Mouse (Mus musculus): Measurements from ENCODE around the gene Calhm1. TPM values are rescaled to one million over a fixed set of nuclear protein-coding genes. Genes with fewer than 3 reads are reported as not detected.

The Calhm1 gene
- polyA plus RNA-seq, 1 experiment: not detected

GRCm38 (mm10) chr19:47175472-47175871 is 31.4 kb upstream of the Calhm1 start:
- no peaks in the 10 kb centered on the region for H3K27me3 ChIP-seq (ENCODE audit: control insufficient read depth, insufficient read depth, low read length, poor library complexity, severe bottlenecking)
- no peak overlapping the region for H3K27ac ChIP-seq (ENCODE audit: insufficient read depth, low read length)
- H3K4me1 ChIP-seq (ENCODE audit: control insufficient read depth, insufficient read depth, low read length): peaks cover 10% of the 10 kb centered on the region
- no peak overlapping the region for H3K9ac ChIP-seq (ENCODE audit: low read depth, poor library complexity, severe bottlenecking)
- H3K9me3 ChIP-seq (replicated peaks; ENCODE audit: control insufficient read depth, insufficient read depth, low read length, poor library complexity, severe bottlenecking): no peaks in the 10 kb centered on the region; the same call in 1 of the 2 replicates
- H3K36me3 ChIP-seq (ENCODE audit: control insufficient read depth, insufficient read depth, low read length, poor library complexity, severe bottlenecking): no peaks in the 10 kb centered on the region
- H3K4me3 ChIP-seq (ENCODE audit: low read depth, low read length): no peak overlapping the region
- peak; percentile 5 for TF ChIP-seq CTCF (IDR thresholded peaks at IDR 0.05; ENCODE audit: low read depth, low read length)
- TF ChIP-seq EP300 (IDR thresholded peaks at IDR 0.05; ENCODE audit: insufficient read depth, low read depth, low read length): no peak

GRCm38 (mm10) chr19:47174515-47174914 is 30.5 kb upstream of the Calhm1 start:
- H3K4me1 ChIP-seq (ENCODE audit: control insufficient read depth, insufficient read depth, low read length): peaks cover 10% of the 10 kb centered on the region
- H3K36me3 ChIP-seq (ENCODE audit: control insufficient read depth, insufficient read depth, low read length, poor library complexity, severe bottlenecking): no peaks in the 10 kb centered on the region
- TF ChIP-seq POLR2A (IDR thresholded peaks at IDR 0.05; ENCODE audit: insufficient read depth, low read length): no peak
- peak; percentile 40 for TF ChIP-seq CTCF (IDR thresholded peaks at IDR 0.05; ENCODE audit: low read depth, low read length)
- H3K9me3 ChIP-seq (replicated peaks; ENCODE audit: control insufficient read depth, insufficient read depth, low read length, poor library complexity, severe bottlenecking): no peaks in the 10 kb centered on the region; the same call in 1 of the 2 replicates
- H3K9ac ChIP-seq (ENCODE audit: low read depth, poor library complexity, severe bottlenecking): no peak overlapping the region
- no peaks in the 10 kb centered on the region for H3K27me3 ChIP-seq (ENCODE audit: control insufficient read depth, insufficient read depth, low read length, poor library complexity, severe bottlenecking)
- no peak overlapping the region for H3K27ac ChIP-seq (ENCODE audit: insufficient read depth, low read length)
- no peak overlapping the region for H3K4me3 ChIP-seq (ENCODE audit: low read depth, low read length)

GRCm38 (mm10) chr19:47168793-47169412 is 24.8 kb upstream of the Calhm1 start:
- Histone ChIP-seq H3K4me1 (ENCODE audit: control insufficient read depth, insufficient read depth, low read length) (peaks cover 5% of the 10 kb centered on the region), H3K27ac (ENCODE audit: insufficient read depth, low read length) (no peak overlapping the region), H3K9ac (ENCODE audit: low read depth, poor library complexity, severe bottlenecking) (0 out of 2 replicates have a peak overlapping the region, but pooled peaks have one; percentile 27), H3K36me3 (ENCODE audit: control insufficient read depth, insufficient read depth, low read length, poor library complexity, severe bottlenecking) (no peaks in the 10 kb centered on the region), H3K9me3 (replicated peaks; ENCODE audit: control insufficient read depth, insufficient read depth, low read length, poor library complexity, severe bottlenecking) (no peaks in the 10 kb centered on the region; the same call in 1 of the 2 replicates), H3K4me3 (ENCODE audit: low read depth, low read length) (no peak overlapping the region), H3K27me3 (ENCODE audit: control insufficient read depth, insufficient read depth, low read length, poor library complexity, severe bottlenecking) (no peaks in the 10 kb centered on the region)
- TF ChIP-seq CTCF (IDR thresholded peaks at IDR 0.05; ENCODE audit: low read depth, low read length) (peak; percentile 70), EP300 (IDR thresholded peaks at IDR 0.05; ENCODE audit: insufficient read depth, low read depth, low read length) (no peak)

GRCm38 (mm10) chr19:47168223-47168622 is 24.2 kb upstream of the Calhm1 start:
- TF ChIP-seq EP300 (IDR thresholded peaks at IDR 0.05; ENCODE audit: insufficient read depth, low read depth, low read length) (no peak), CTCF (IDR thresholded peaks at IDR 0.05; ENCODE audit: low read depth, low read length) (peak; percentile 65), POLR2A (IDR thresholded peaks at IDR 0.05; ENCODE audit: insufficient read depth, low read length) (no peak)
- Histone ChIP-seq H3K9me3 (replicated peaks; ENCODE audit: control insufficient read depth, insufficient read depth, low read length, poor library complexity, severe bottlenecking) (no peaks in the 10 kb centered on the region; the same call in 1 of the 2 replicates), H3K36me3 (ENCODE audit: control insufficient read depth, insufficient read depth, low read length, poor library complexity, severe bottlenecking) (no peaks in the 10 kb centered on the region), H3K9ac (ENCODE audit: low read depth, poor library complexity, severe bottlenecking) (peak overlapping the region; percentile 27; the same call in 1 of the 2 replicates), H3K4me3 (ENCODE audit: low read depth, low read length) (0 out of 2 replicates have a peak overlapping the region, but pooled peaks have one; percentile 18), H3K27ac (ENCODE audit: insufficient read depth, low read length) (no peak overlapping the region), H3K27me3 (ENCODE audit: control insufficient read depth, insufficient read depth, low read length, poor library complexity, severe bottlenecking) (no peaks in the 10 kb centered on the region), H3K4me1 (ENCODE audit: control insufficient read depth, insufficient read depth, low read length) (peaks cover 3% of the 10 kb centered on the region)

GRCm38 (mm10) chr19:47167617-47168214 is 23.7 kb upstream of the Calhm1 start:
- H3K27me3 ChIP-seq (ENCODE audit: control insufficient read depth, insufficient read depth, low read length, poor library complexity, severe bottlenecking): no peaks in the 10 kb centered on the region
- H3K36me3 ChIP-seq (ENCODE audit: control insufficient read depth, insufficient read depth, low read length, poor library complexity, severe bottlenecking): no peaks in the 10 kb centered on the region
- H3K9me3 ChIP-seq (replicated peaks; ENCODE audit: control insufficient read depth, insufficient read depth, low read length, poor library complexity, severe bottlenecking): no peaks in the 10 kb centered on the region; the same call in 1 of the 2 replicates
- H3K27ac ChIP-seq (ENCODE audit: insufficient read depth, low read length): no peak overlapping the region
- peaks cover 2% of the 10 kb centered on the region for H3K4me1 ChIP-seq (ENCODE audit: control insufficient read depth, insufficient read depth, low read length)
- H3K9ac ChIP-seq (ENCODE audit: low read depth, poor library complexity, severe bottlenecking): no peak overlapping the region
- no peak overlapping the region for H3K4me3 ChIP-seq (ENCODE audit: low read depth, low read length)
- no peak for TF ChIP-seq EP300 (IDR thresholded peaks at IDR 0.05; ENCODE audit: insufficient read depth, low read depth, low read length)
- no peak for TF ChIP-seq POLR2A (IDR thresholded peaks at IDR 0.05; ENCODE audit: insufficient read depth, low read length)
- TF ChIP-seq CTCF (IDR thresholded peaks at IDR 0.05; ENCODE audit: low read depth, low read length): no peak

GRCm38 (mm10) chr19:47166758-47167157 is 22.7 kb upstream of the Calhm1 start:
- TF ChIP-seq EP300 (IDR thresholded peaks at IDR 0.05; ENCODE audit: insufficient read depth, low read depth, low read length) (peak; percentile 71; the same call in 1 of the 2 replicates), POLR2A (IDR thresholded peaks at IDR 0.05; ENCODE audit: insufficient read depth, low read length) (no peak)
- H3K9me3 ChIP-seq (replicated peaks; ENCODE audit: control insufficient read depth, insufficient read depth, low read length, poor library complexity, severe bottlenecking): no peaks in the 10 kb centered on the region; the same call in 1 of the 2 replicates
- H3K27me3 ChIP-seq (ENCODE audit: control insufficient read depth, insufficient read depth, low read length, poor library complexity, severe bottlenecking): no peaks in the 10 kb centered on the region
- no peak overlapping the region for H3K9ac ChIP-seq (ENCODE audit: low read depth, poor library complexity, severe bottlenecking)
- no peaks in the 10 kb centered on the region for H3K36me3 ChIP-seq (ENCODE audit: control insufficient read depth, insufficient read depth, low read length, poor library complexity, severe bottlenecking)
- H3K4me3 ChIP-seq (ENCODE audit: low read depth, low read length): no peak overlapping the region
- no peak overlapping the region for H3K27ac ChIP-seq (ENCODE audit: insufficient read depth, low read length)
- peaks cover 2% of the 10 kb centered on the region for H3K4me1 ChIP-seq (ENCODE audit: control insufficient read depth, insufficient read depth, low read length)

All from ES-Bruce4 (cell line).